Mouse (Mus musculus) megakaryocyte, adult 5-6 weeks (primary cell): ENCODE results near the gene Mettl25. TPM values are rescaled to one million over a fixed set of nuclear protein-coding genes. Genes with fewer than 3 reads are reported as not detected.

ENCODE experiments used
- ATAC-seq: 2 replicates; pipeline ENCODE4 v1.8.0; 2016; ENCODE audit warnings: mild to moderate bottlenecking, inconsistent platforms; ENCODE audit not compliant: poor library complexity, severe bottlenecking
- total RNA-seq, 2 experiments: library from RNA; stranded (forward) in 1 of 2; stranded (reverse) in 1 of 2; fragments of 153-499, 151-499 nt in 1 of 2; fragments of 221-1000, 200-1000 nt in 1 of 2; gene quantifications; 2 replicates each; pipeline versions ENCODE4 v1.2.3 to v1.2.4; 2015 to 2017

Gene Mettl25
- total RNA-seq (2015), result 8.1 and 9.0 TPM in 2 replicates
- total RNA-seq (2017), result 9.5 and 13.3 TPM in 2 replicates

GRCm38 (mm10) chr10:105840928-105841888 lies at the start of gene Mettl25, which contains the start of gene Ccdc59:
Mettl25 (minus strand) TSS chr10:105841380.
Ccdc59 (plus strand) TSS chr10:105841067.
- peak; percentile 96 for ATAC-seq

DNA sequence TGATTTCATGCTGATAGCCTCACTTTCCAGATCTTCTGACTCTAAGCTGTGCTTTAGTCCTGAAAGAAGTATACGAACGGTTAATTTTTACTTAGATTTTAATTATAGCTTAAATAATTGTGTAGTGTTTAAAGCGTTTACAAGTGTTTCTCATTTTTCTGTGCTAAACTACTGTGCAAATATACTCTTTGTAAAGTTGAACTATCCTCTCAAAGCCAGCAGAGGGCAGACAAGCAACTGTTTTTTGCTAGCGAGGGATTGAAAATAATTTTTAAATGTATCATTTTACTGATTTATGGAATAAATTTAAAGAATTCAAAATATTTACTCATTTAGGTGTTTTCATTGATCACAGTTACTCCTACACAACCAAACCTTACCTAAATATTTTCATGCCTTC lies 26.1 kb upstream of the Mettl25 start:
- ATAC-seq, result no peak

DNA sequence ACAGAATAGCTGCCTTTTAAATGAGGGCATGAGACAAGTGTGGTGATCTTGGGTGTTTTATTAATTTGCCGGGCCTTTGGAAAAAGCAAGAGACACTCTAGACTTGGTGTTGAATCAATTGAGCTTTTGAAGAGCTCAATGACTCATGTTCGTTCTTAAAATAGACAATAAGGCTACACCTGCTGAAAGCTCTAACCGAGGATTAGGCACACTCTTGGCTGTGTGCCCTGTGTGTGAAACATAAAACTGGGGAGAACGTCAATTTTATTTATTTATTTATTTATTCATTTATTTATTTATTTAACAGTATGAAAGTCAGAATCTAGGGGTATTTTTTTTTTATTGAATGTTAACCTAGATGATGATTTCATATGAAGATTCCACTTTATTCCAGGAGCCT lies 10.0 kb upstream of the Mettl25 start:
- no peak for ATAC-seq

GRCm38 (mm10) chr10:105850286-105850685 lies 9.1 kb upstream of the Mettl25 start:
- no peak for ATAC-seq

- no peak for ATAC-seq
Observed at GRCm38 (mm10) chr10:105842574-105842973, 1.4 kb upstream of the Mettl25 start.

- ATAC-seq, result peak; percentile 68
Observed at GRCm38 (mm10) chr10:105834627-105835228, 6.5 kb downstream of the Mettl25 start.

DNA sequence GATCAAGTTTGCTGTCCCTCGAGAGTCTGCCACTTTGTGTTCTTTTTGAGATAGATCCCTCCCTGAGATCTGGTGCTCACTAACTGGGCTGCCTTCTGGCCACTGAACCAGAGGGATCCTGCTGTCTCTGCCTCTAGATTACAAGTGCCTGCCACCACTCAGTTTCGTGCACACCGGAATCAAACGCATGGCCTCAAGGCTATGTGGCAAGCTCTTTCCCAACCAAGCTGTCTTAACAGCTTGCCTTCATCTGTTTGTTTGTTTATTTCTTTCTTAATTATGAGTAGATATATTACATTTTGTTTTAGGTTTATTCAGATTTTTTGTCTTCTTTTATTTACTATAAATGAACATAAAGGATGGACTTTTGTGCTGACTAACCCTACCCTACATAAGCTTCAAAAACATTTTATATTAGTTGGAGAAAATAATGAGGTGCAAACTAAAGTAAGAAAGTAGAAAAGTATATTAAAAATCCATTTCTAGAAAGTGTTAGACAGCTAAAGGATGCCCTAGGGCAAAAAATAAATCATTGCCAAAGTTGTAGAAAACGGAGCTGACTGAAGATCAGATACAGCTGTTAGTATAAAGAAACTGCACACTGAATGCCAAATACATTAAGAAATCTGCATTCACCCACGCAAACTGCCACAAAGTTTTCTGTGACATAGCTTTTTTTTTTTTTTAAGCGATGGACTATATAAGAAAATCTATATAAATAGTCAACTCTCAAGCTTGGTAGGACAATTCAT lies 34.7 kb downstream of the Mettl25 start:
- peak; percentile 57; the same call in 1 of the 2 replicates for ATAC-seq

GRCm38 (mm10) chr10:105803461-105803860 lies 37.7 kb downstream of the Mettl25 start:
- ATAC-seq, result no peak

GRCm38 (mm10) chr10:105802132-105802531 lies 39.0 kb downstream of the Mettl25 start:
- ATAC-seq, result no peak

- no peak for ATAC-seq
Observed at GRCm38 (mm10) chr10:105801147-105801546, 40.0 kb downstream of the Mettl25 start.

DNA sequence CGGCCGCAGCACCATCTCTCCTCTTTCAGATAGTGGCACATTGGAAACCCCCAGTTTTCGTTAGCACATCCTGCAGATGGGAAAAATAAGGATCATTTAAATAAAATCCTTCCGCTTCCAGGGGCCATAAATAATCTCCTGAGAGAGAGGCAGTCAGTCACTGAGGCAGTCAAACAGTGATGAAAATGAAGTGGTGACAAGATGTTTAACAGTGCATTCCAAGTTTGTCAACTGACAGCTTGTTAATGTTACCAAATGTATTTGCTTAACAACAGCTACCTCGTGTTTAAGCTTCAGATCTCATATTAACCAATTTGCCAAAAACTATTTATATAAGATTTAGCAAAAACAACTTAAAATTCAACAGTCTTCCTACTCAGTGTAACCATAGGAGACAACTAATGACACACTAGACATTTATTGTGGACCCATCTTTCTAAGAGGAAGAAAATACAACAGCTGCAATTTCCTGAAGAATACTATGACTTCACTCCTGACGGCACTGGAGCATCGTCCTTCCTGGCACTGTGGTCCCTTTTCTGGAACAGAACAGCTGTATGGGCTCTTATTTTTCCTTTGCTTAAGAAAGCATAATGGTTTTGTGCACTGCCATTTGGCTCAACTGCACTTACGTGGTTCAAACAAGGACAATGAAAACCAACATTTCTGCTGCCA lies 43.8 kb downstream of the Mettl25 start:
- no peak for ATAC-seq

DNA sequence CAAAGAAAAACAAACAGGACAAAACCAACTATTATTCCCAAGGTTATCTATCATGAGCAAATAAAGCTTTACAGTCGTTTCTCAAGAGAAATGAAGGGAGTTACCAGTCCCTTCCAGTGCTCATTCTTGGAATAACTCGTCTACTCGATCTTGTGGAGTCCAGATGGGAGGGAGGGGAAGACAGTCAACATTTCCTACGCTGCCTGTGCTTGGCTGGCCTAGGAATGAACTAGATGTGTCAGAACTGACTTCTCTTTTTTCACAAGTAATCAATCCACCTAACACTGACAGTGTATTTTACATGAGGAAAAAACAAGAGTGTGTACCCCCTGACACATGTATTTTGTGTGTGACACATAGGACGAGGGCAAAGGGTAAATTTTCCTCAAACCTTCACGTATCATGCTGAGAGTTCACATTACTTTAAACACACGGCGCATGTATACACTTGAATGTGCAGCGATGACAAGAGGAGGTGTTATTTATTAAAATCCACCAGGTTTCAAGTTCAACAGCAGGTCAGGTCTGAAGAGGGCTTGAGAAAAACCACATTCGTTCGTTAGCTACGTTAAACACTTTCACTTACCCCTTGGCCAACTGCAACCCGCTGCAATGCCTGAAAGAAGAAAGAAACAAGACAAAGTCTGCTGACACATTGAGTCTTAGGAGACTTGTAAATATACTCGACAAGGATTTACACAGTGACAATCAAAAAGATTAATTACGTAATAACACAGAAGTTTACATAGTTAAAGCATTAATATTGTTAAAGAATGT lies 47.2 kb downstream of the Mettl25 start:
- ATAC-seq, result no peak

- ATAC-seq, result no peak
Observed at GRCm38 (mm10) chr10:105788744-105789486, 52.3 kb downstream of the Mettl25 start.

DNA sequence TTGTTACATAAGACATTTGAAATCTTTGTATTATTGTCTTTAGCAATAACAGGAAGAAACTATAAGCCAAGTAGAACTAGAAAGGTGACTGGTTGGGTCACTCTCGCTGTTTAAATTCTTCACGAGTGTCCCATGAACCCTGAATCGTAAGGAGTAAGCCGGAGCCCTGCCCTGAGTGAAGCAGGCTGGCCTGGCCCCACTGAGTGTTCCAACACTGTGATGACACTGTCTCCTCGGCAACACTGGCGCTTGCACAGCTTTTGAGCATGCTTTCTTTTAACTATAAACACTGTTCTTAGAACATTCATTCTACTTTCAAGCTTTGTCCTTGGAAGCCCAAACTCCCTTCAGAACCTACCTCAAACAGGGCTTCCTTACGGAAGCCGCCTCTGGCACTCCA lies 57.4 kb downstream of the Mettl25 start:
- no peak for ATAC-seq

- peak; percentile 84 for ATAC-seq
Observed at GRCm38 (mm10) chr10:105774382-105774781, 66.8 kb downstream of the Mettl25 start.

GRCm38 (mm10) chr10:105772821-105773302 lies 68.3 kb downstream of the Mettl25 start:
- no peak for ATAC-seq

DNA sequence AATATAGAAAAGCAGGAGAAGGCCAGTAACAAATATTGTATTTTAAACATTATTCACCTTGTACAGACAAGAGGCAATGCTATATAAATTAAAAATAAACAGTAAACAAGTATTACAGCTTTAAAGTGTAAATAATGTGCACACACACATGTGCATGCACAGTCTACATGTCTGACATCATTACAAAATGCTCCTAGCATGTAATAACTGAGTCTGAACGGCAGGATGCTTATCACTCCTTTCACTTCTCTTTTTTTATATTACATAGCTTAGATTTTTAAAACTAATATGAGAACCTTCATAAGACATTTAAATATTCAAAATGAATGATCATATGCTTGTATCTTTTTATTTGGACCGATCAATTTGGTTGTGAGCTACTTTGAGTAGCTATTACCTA lies 77.2 kb downstream of the Mettl25 start:
- ATAC-seq, result peak; percentile 64

- ATAC-seq, result no peak
Observed at GRCm38 (mm10) chr10:105760460-105760859, 80.7 kb downstream of the Mettl25 start.

GRCm38 (mm10) chr10:105760046-105760445 lies 81.1 kb downstream of the Mettl25 start:
- ATAC-seq, result no peak
